Mouse (Mus musculus) urinary bladder, postnatal 4 days (tissue): ENCODE data around the gene Efhc1.
A peak's percentile ranks its signal among the peaks of the same experiment; 100 is the strongest.

Source experiments
- DNase-seq, 2 experiments: peaks; one replicate each; pipeline ENCODE4 v3.0.0; 2021 to 2022; ENCODE audit warnings: low spot score in 2 of 2

Efhc1 gene

GRCm38 (mm10) chr1:21007941-21008701, 56.7 kb downstream of the Efhc1 start:
- DNase-seq, result no peak

GRCm38 (mm10) chr1:21008891-21009290, 57.5 kb downstream of the Efhc1 start:
- peak; percentile 35 to 60 for DNase-seq

GRCm38 (mm10) chr1:21010282-21010800, 58.9 kb downstream of the Efhc1 start:
- peak in 1 of 2 experiments; percentile 57 for DNase-seq

GRCm38 (mm10) chr1:21014463-21014862, 63.0 kb downstream of the Efhc1 start:
- peak; percentile 60 to 70 for DNase-seq

- peak in 1 of 2 experiments; percentile 38 for DNase-seq
Observed at GRCm38 (mm10) chr1:21023101-21023500, 71.7 kb downstream of the Efhc1 start.

- DNase-seq, result peak in 1 of 2 experiments; percentile 19
Observed at GRCm38 (mm10) chr1:21025203-21025602, 73.8 kb downstream of the Efhc1 start.

- peak in 1 of 2 experiments; percentile 35 for DNase-seq
Observed at GRCm38 (mm10) chr1:21026534-21026933, 75.1 kb downstream of the Efhc1 start.

- peak in 1 of 2 experiments; percentile 14 for DNase-seq
Observed at GRCm38 (mm10) chr1:21029000-21029399, 77.6 kb downstream of the Efhc1 start.

GRCm38 (mm10) chr1:21031650-21032049, 80.2 kb downstream of the Efhc1 start:
- DNase-seq, result no peak

GRCm38 (mm10) chr1:21033065-21033791, 81.8 kb downstream of the Efhc1 start:
- no peak for DNase-seq

- no peak for DNase-seq
Observed at GRCm38 (mm10) chr1:21033792-21034119, 82.3 kb downstream of the Efhc1 start.

- DNase-seq, result no peak
Observed at GRCm38 (mm10) chr1:21035878-21036277, 84.5 kb downstream of the Efhc1 start.

- DNase-seq, result no peak
Observed at GRCm38 (mm10) chr1:21037881-21038601, 86.6 kb downstream of the Efhc1 start.

GRCm38 (mm10) chr1:21039564-21039963, 88.1 kb downstream of the Efhc1 start:
- no peak for DNase-seq

- no peak for DNase-seq
Observed at GRCm38 (mm10) chr1:21040173-21040572, 88.7 kb downstream of the Efhc1 start.
